Mouse (Mus musculus): ENCODE data around the gene Cenpj. TPM values are rescaled to one million over a fixed set of nuclear protein-coding genes. Genes with fewer than 3 reads are reported as not detected.
A peak's percentile ranks its signal among the peaks of the same experiment; 100 is the strongest.

Cenpj gene
- polyA plus RNA-seq, 1 experiment from 2014 or later, result 8.6 TPM

DNA sequence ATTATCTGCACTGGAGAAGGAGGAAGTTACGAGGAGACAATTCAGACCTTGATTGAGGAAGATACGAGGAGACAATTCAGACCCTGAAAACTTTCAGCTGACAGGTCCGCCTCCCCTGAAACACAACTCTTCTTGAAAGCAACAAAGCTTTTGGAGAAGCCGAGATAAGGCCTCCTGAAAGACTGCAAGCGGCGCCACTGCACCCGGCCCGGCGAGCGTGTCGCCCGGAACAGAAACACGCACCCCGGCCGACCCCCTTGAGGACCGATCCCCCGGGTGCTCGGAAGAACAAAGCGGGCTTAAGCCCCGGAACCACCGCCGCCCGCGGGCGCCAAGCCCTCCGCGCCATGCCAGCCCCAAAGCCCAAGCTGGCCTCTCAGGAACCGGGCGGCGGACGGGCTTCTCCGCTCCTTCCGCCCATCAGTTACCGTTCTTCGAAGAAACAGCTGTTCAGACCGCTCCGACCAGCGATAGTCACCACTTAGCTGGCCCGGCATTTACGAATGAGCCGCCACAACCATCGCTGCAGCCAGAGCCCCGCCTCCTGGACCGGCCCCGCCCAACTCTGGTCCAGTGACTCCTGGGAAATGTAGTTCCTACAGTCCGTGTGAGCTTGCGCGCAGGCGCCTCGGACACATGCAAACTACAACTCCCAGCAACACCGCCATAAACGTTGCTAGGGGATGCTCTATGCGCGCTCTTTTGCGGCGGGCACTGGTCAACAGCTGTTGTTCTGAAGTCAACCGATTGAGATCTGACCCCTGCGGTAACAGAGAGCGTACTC is 3.7 kb downstream of the Cenpj start:
- Histone ChIP-seq H3K36me3 (ENCODE audit: control insufficient read depth, insufficient read depth, low read length) (no peaks in the 10 kb centered on the region), H3K4me2 (ENCODE audit: low read length) (peak overlapping the region; percentile 74), H3K9ac (ENCODE audit: low read length) (peak overlapping the region; percentile 79), H3K27me3 (ENCODE audit: control insufficient read depth, insufficient read depth, low read length) (no peaks in the 10 kb centered on the region), H3K9me3 (ENCODE audit: control insufficient read depth, low read length) (no peaks in the 10 kb centered on the region), H3K27ac (replicated peaks in 1 of 2; ENCODE audit: control insufficient read depth in 1 of 2, insufficient read depth in 1 of 2, low read depth in 2 of 2, low read length in 2 of 2) (peak overlapping the region; percentile 57 to 69), H3K4me1 (ENCODE audit: control insufficient read depth in 2 of 2, insufficient read depth in 2 of 2, low read length in 2 of 2) (peaks cover 3 to 12% of the 10 kb centered on the region in 2 experiments; a peak in 2 of 4 replicates), H3K4me3 (ENCODE audit: control insufficient read depth in 1 of 2, insufficient read depth in 1 of 2, low read depth in 1 of 2, low read length in 2 of 2) (peak overlapping the region; percentile 77 to 81)
- WGBS, result under 1% methylated on average over 58 of the region's 59 CpGs
- peak; percentile 96 for ATAC-seq (ENCODE audit: insufficient number of reproducible peaks, insufficient read depth, low FRiP score, low read depth)

GRCm38 (mm10) chr14:56569041-56569440 is 6.2 kb downstream of the Cenpj start:
- Histone ChIP-seq H3K9me3 (ENCODE audit: control insufficient read depth, low read length) (no peaks in the 10 kb centered on the region), H3K27ac (replicated peaks in 1 of 2; ENCODE audit: control insufficient read depth in 1 of 2, insufficient read depth in 1 of 2, low read depth in 2 of 2, low read length in 2 of 2) (no peak overlapping the region), H3K4me3 (ENCODE audit: control insufficient read depth in 1 of 2, insufficient read depth in 1 of 2, low read depth in 1 of 2, low read length in 2 of 2) (no peak overlapping the region), H3K36me3 (ENCODE audit: control insufficient read depth, insufficient read depth, low read length) (peaks cover 9% of the 10 kb centered on the region; the same call in 1 of the 2 replicates), H3K4me1 (ENCODE audit: control insufficient read depth in 2 of 2, insufficient read depth in 2 of 2, low read length in 2 of 2) (peaks cover 3 to 6% of the 10 kb centered on the region in 2 experiments; a peak in 2 of 4 replicates), H3K9ac (ENCODE audit: low read length) (no peak overlapping the region), H3K27me3 (ENCODE audit: control insufficient read depth, insufficient read depth, low read length) (no peaks in the 10 kb centered on the region), H3K4me2 (ENCODE audit: low read length) (no peak overlapping the region)
- WGBS, result 79% methylated on average over 4 of the region's 4 CpGs
- no peak for ATAC-seq (ENCODE audit: insufficient number of reproducible peaks, insufficient read depth, low FRiP score, low read depth)

GRCm38 (mm10) chr14:56567476-56567875 is 7.7 kb downstream of the Cenpj start:
- 55% methylated on average over 7 of the region's 7 CpGs for WGBS
- Histone ChIP-seq H3K4me1 (ENCODE audit: control insufficient read depth in 2 of 2, insufficient read depth in 2 of 2, low read length in 2 of 2) (peaks cover 3 to 5% of the 10 kb centered on the region in 2 experiments; a peak in 2 of 4 replicates), H3K4me2 (ENCODE audit: low read length) (no peak overlapping the region), H3K9ac (ENCODE audit: low read length) (no peak overlapping the region), H3K27me3 (ENCODE audit: control insufficient read depth, insufficient read depth, low read length) (no peaks in the 10 kb centered on the region), H3K27ac (replicated peaks in 1 of 2; ENCODE audit: control insufficient read depth in 1 of 2, insufficient read depth in 1 of 2, low read depth in 2 of 2, low read length in 2 of 2) (peak overlapping the region in 1 of 2 experiments; percentile 10; a peak in 1 of 4 replicates), H3K4me3 (ENCODE audit: control insufficient read depth in 1 of 2, insufficient read depth in 1 of 2, low read depth in 1 of 2, low read length in 2 of 2) (no peak overlapping the region), H3K9me3 (ENCODE audit: control insufficient read depth, low read length) (no peaks in the 10 kb centered on the region), H3K36me3 (ENCODE audit: control insufficient read depth, insufficient read depth, low read length) (peaks cover 22% of the 10 kb centered on the region)
- no peak for ATAC-seq (ENCODE audit: insufficient number of reproducible peaks, insufficient read depth, low FRiP score, low read depth)

- ATAC-seq (ENCODE audit: insufficient number of reproducible peaks, insufficient read depth, low FRiP score, low read depth), result no peak
- no peak overlapping the region for H3K9ac ChIP-seq (ENCODE audit: low read length)
- H3K27ac ChIP-seq (replicated peaks in 1 of 2; ENCODE audit: control insufficient read depth in 1 of 2, insufficient read depth in 1 of 2, low read depth in 2 of 2, low read length in 2 of 2), result no peak overlapping the region
- no peaks in the 10 kb centered on the region for H3K27me3 ChIP-seq (ENCODE audit: control insufficient read depth, insufficient read depth, low read length)
- H3K4me1 ChIP-seq (ENCODE audit: control insufficient read depth in 2 of 2, insufficient read depth in 2 of 2, low read length in 2 of 2), result no peaks in the 10 kb centered on the region
- no peak overlapping the region for H3K4me2 ChIP-seq (ENCODE audit: low read length)
- H3K4me3 ChIP-seq (ENCODE audit: control insufficient read depth in 1 of 2, insufficient read depth in 1 of 2, low read depth in 1 of 2, low read length in 2 of 2), result no peak overlapping the region
- 91% methylated on average over 3 of the region's 3 CpGs for WGBS
- H3K9me3 ChIP-seq (ENCODE audit: control insufficient read depth, low read length), result no peaks in the 10 kb centered on the region
- H3K36me3 ChIP-seq (ENCODE audit: control insufficient read depth, insufficient read depth, low read length), result peaks cover 45% of the 10 kb centered on the region
These were observed 16.1 kb downstream of the Cenpj start for GRCm38 (mm10) chr14:56559134-56559533.

DNA sequence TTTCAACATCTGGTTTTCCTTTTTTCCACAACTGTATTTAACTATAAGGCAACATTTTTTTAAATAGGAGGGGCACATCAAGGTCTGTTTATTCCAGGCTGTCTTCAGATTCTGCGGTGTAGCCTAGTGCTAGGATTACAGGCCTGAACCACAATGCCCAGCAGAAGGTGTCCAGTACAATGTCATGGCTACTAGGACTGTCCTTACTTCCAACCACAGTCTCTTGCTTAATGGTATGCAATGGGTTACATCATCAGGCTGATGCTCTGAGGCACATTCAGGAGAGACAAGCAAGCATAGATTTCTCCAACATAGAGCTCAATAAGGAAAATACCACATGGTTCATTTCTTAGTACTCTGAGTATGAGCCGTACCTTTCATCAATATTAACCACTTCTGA is 20.5 kb downstream of the Cenpj start:
- H3K4me1 ChIP-seq (ENCODE audit: control insufficient read depth in 2 of 2, insufficient read depth in 2 of 2, low read length in 2 of 2), result no peaks in the 10 kb centered on the region
- H3K9me3 ChIP-seq (ENCODE audit: control insufficient read depth, low read length), result no peaks in the 10 kb centered on the region
- no peak overlapping the region for H3K9ac ChIP-seq (ENCODE audit: low read length)
- H3K4me2 ChIP-seq (ENCODE audit: low read length), result no peak overlapping the region
- H3K36me3 ChIP-seq (ENCODE audit: control insufficient read depth, insufficient read depth, low read length), result peaks cover 64% of the 10 kb centered on the region
- no peak for ATAC-seq (ENCODE audit: insufficient number of reproducible peaks, insufficient read depth, low FRiP score, low read depth)
- H3K27me3 ChIP-seq (ENCODE audit: control insufficient read depth, insufficient read depth, low read length), result no peaks in the 10 kb centered on the region
- H3K4me3 ChIP-seq (ENCODE audit: control insufficient read depth in 1 of 2, insufficient read depth in 1 of 2, low read depth in 1 of 2, low read length in 2 of 2), result no peak overlapping the region
- H3K27ac ChIP-seq (replicated peaks in 1 of 2; ENCODE audit: control insufficient read depth in 1 of 2, insufficient read depth in 1 of 2, low read depth in 2 of 2, low read length in 2 of 2), result no peak overlapping the region
- 92% methylated on average over 2 of the region's 2 CpGs for WGBS

- Histone ChIP-seq H3K4me3 (ENCODE audit: control insufficient read depth in 1 of 2, insufficient read depth in 1 of 2, low read depth in 1 of 2, low read length in 2 of 2) (no peak overlapping the region), H3K27me3 (ENCODE audit: control insufficient read depth, insufficient read depth, low read length) (no peaks in the 10 kb centered on the region), H3K9me3 (ENCODE audit: control insufficient read depth, low read length) (no peaks in the 10 kb centered on the region), H3K4me1 (ENCODE audit: control insufficient read depth in 2 of 2, insufficient read depth in 2 of 2, low read length in 2 of 2) (no peaks in the 10 kb centered on the region), H3K9ac (ENCODE audit: low read length) (no peak overlapping the region), H3K4me2 (ENCODE audit: low read length) (no peak overlapping the region), H3K36me3 (ENCODE audit: control insufficient read depth, insufficient read depth, low read length) (peaks cover 69% of the 10 kb centered on the region), H3K27ac (replicated peaks in 1 of 2; ENCODE audit: control insufficient read depth in 1 of 2, insufficient read depth in 1 of 2, low read depth in 2 of 2, low read length in 2 of 2) (no peak overlapping the region)
- 88% methylated on average over 7 of the region's 7 CpGs for WGBS
- ATAC-seq (ENCODE audit: insufficient number of reproducible peaks, insufficient read depth, low FRiP score, low read depth), result no peak
These were observed 21.9 kb downstream of the Cenpj start for GRCm38 (mm10) chr14:56553331-56553730.

- ATAC-seq (ENCODE audit: insufficient number of reproducible peaks, insufficient read depth, low FRiP score, low read depth), result no peak
These were observed 22.3 kb downstream of the Cenpj start for GRCm38 (mm10) chr14:56552924-56553323.

More at GRCm38 (mm10) chr14:56552924-56553323, 22.3 kb downstream of the Cenpj start:
- Histone ChIP-seq H3K36me3 (ENCODE audit: control insufficient read depth, insufficient read depth, low read length) (peaks cover 66% of the 10 kb centered on the region), H3K4me2 (ENCODE audit: low read length) (no peak overlapping the region), H3K9me3 (ENCODE audit: control insufficient read depth, low read length) (no peaks in the 10 kb centered on the region), H3K4me3 (ENCODE audit: control insufficient read depth in 1 of 2, insufficient read depth in 1 of 2, low read depth in 1 of 2, low read length in 2 of 2) (no peak overlapping the region), H3K9ac (ENCODE audit: low read length) (no peak overlapping the region), H3K4me1 (ENCODE audit: control insufficient read depth in 2 of 2, insufficient read depth in 2 of 2, low read length in 2 of 2) (no peaks in the 10 kb centered on the region), H3K27me3 (ENCODE audit: control insufficient read depth, insufficient read depth, low read length) (no peaks in the 10 kb centered on the region), H3K27ac (replicated peaks in 1 of 2; ENCODE audit: control insufficient read depth in 1 of 2, insufficient read depth in 1 of 2, low read depth in 2 of 2, low read length in 2 of 2) (no peak overlapping the region)
- WGBS, result 94% methylated on average over 6 of the region's 6 CpGs
